Mouse (Mus musculus): Measurements from ENCODE around the gene Izumo2.

Izumo2 gene

DNA sequence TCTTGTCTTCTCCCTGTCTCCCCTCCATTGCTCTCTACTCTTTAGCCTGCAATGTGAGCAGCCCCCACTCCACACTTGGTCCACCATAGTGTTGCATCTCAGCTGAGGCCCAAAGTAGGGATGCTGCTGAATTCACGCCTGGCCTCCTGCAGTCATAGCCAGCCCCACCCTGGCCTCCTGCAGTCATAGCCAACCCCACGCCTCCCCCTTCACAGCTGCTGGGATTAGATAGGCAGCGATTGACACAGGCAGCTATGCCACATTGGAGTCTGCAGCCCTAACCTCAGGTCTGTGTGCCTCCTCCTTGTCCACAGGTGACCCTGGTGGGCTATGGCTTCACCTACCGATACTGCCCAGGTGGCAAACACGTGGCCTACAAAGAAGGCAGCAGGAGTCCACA lies 59.6 kb downstream of the Izumo2 start:
- no peak for DNase-seq (ENCODE audit: low spot score)
